Mouse (Mus musculus) CH12.LX (cell line): Measurements from ENCODE around the gene Mettl6.

Experiments used
- BHLHE40 ChIP-seq: IDR thresholded peaks from 2 replicates; pipeline ENCODE4 v1.6.1; 2011; ENCODE audit warnings: mild to moderate bottlenecking, low read depth, low read length, improper control_type of control experiment
- CHD2 ChIP-seq: IDR thresholded peaks from 2 replicates; pipeline ENCODE4 v1.6.1; 2011; ENCODE audit warnings: low read length, improper control_type of control experiment
- CTCF ChIP-seq, 2 experiments: IDR thresholded peaks in 1 of 2; conservative IDR thresholded peaks in 1 of 2; 2 replicates each; pipeline ENCODE4 v1.5.1; 2011 to 2012; ENCODE audit warnings: low read depth in 2 of 2, low read length in 2 of 2, improper control_type of control experiment in 1 of 2, inconsistent platforms in 1 of 2, mild to moderate bottlenecking in 1 of 2, moderate library complexity in 1 of 2
- EP300 ChIP-seq: IDR thresholded peaks from 2 replicates; pipeline ENCODE4 v1.6.1; 2011; ENCODE audit warnings: low read length, improper control_type of control experiment
- JUND ChIP-seq: conservative IDR thresholded peaks from 2 replicates; pipeline ENCODE4 v1.6.1; 2011; ENCODE audit warnings: low read depth, low read length, improper control_type of control experiment
- KAT2A ChIP-seq: IDR thresholded peaks from 2 replicates; pipeline ENCODE4 v1.6.1; 2012; ENCODE audit warnings: low read length, improper control_type of control experiment, inconsistent platforms; ENCODE audit not compliant: insufficient replicate concordance
- MAFK ChIP-seq: IDR thresholded peaks from 2 replicates; pipeline ENCODE4 v1.6.1; 2011; ENCODE audit warnings: low read length, improper control_type of control experiment; ENCODE audit not compliant: insufficient replicate concordance
- MYC ChIP-seq: IDR thresholded peaks from 2 replicates; pipeline ENCODE4 v1.6.1; 2011; ENCODE audit warnings: low read depth, mild to moderate bottlenecking, improper control_type of control experiment, low read length
- POLR2A ChIP-seq: IDR thresholded peaks from 2 replicates; pipeline ENCODE4 v1.6.1; 2011; ENCODE audit warnings: low read depth, mild to moderate bottlenecking, improper control_type of control experiment, low read length
- SMC3 ChIP-seq: IDR thresholded peaks from 2 replicates; pipeline ENCODE4 v1.6.1; 2011; ENCODE audit warnings: low read depth, low read length, improper control_type of control experiment
- ZC3H11A ChIP-seq: IDR thresholded peaks from 2 replicates; pipeline ENCODE4 v1.6.1; 2012; ENCODE audit warnings: low read depth, mild to moderate bottlenecking, inconsistent platforms, low read length, improper control_type of control experiment

- no peak for TF ChIP-seq CHD2
- no peak for TF ChIP-seq MYC
- no peak for TF ChIP-seq POLR2A
- TF ChIP-seq MAFK, result no peak
- TF ChIP-seq CTCF (conservative IDR thresholded peaks at IDR 0.05 in 1 of 2, IDR thresholded peaks at IDR 0.05 in 1 of 2; ENCODE audit: low read depth in 2 of 2, low read length in 2 of 2), result no peak
- TF ChIP-seq ZC3H11A, result no peak
- no peak for TF ChIP-seq SMC3
- no peak for TF ChIP-seq BHLHE40
- TF ChIP-seq KAT2A, result no peak
- no peak for TF ChIP-seq JUND
- TF ChIP-seq EP300, result no peak
Observed at GRCm38 (mm10) chr14:31433851-31434360, 60.9 kb downstream of the Mettl6 start.
